Mouse (Mus musculus) adrenal gland, postnatal 10 days (tissue): Measurements from ENCODE around the gene Bean1. TPM values are rescaled to one million over a fixed set of nuclear protein-coding genes. Genes with fewer than 3 reads are reported as not detected.

Experiments
- DNase-seq: peaks from one replicate; pipeline ENCODE4 v3.0.0; 2021; ENCODE audit warnings: mixed read lengths
- total RNA-seq, 2 experiments: library from RNA; stranded (reverse); gene quantifications; 2 replicates each; pipeline ENCODE4 v1.2.3; 2021

Bean1 gene
- total RNA-seq, 2 experiments from 2014 or later = 4.5 to 5.7 TPM

GRCm38 (mm10) chr8:104171050-104171620 is 893 bp downstream of the Bean1 start:
- no peak for DNase-seq

- no peak for DNase-seq
These were observed 2.2 kb downstream of the Bean1 start for GRCm38 (mm10) chr8:104172420-104172819.

- DNase-seq = no peak
These were observed 5.7 kb downstream of the Bean1 start for GRCm38 (mm10) chr8:104175848-104176527.

GRCm38 (mm10) chr8:104177054-104177453 is 6.8 kb downstream of the Bean1 start:
- no peak for DNase-seq

GRCm38 (mm10) chr8:104184905-104185304 is 14.7 kb downstream of the Bean1 start:
- DNase-seq = no peak

DNA sequence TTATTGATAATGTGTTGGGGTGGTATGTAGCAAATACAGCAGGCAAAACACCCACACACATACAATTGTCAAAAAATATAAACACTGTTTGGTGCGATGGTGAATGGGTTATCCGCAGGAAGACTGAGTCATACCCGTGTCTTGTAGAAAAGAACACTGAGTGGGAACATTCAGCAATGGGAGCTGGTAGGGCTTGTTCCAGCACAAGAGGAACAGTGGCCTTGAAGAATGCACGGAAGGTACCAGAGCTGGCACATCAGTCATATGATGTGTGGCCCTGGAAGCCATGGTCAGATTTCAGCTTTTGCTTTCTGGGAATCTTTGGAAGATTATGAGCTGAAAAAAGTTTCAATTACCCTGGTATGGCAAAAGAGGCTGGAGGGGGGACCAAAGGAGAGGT is 16.6 kb downstream of the Bean1 start:
- no peak for DNase-seq

GRCm38 (mm10) chr8:104187622-104188021 is 17.4 kb downstream of the Bean1 start:
- DNase-seq = no peak

- DNase-seq = no peak
These were observed 18.2 kb downstream of the Bean1 start for GRCm38 (mm10) chr8:104188459-104188858.

DNA sequence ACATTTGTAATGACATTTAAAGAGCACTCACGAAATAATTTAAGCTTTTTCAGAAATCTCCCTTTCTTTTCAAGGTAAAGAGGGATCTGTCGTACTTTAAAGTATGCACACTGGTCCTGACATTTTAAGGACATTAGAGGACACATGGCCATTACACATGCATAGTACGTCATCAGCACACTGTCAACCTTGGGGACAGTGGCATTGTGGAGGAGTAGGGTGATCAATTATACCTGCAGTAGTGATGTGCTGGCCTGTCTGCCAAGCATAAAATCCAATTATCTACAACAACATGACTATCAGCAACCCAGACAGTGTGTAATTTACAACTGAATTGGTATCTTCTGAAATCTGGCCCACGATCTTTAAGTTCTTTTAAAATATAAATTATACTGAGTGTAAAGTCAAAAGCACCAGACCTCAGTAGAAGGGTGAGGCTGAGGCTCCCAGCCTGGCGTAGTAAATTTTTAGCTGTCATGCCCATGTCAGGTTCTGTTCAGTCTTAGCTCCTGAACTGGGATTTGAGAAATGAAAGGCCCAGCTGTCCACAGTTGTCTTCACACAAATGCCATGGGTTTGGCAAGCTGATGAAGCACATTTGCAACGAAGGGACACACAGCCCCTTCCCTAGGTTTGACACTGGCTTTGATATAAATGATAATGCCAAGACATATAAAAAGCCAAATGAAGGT is 20.7 kb downstream of the Bean1 start:
- no peak for DNase-seq

- DNase-seq = no peak
These were observed 21.3 kb downstream of the Bean1 start for GRCm38 (mm10) chr8:104191496-104191895.

DNA sequence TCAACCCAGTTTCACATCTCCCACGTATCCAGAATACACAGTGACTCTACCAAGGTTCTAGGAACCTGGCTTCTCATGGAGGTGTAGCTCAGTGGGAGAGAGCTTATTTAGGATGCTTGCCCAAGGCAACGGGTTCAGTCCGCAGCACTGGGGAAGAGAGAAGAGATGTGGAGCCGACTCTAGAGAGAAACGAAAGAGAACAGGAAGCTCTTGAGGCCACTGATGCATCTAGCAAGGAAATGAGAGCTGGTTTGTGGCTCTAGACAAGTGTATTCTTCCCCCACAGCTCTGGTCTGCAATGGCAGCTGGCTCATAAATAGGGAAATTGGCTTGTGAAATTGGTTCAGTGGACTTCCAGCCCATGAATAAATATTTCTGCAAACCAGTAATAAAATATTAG is 29.6 kb downstream of the Bean1 start:
- no peak for DNase-seq

DNA sequence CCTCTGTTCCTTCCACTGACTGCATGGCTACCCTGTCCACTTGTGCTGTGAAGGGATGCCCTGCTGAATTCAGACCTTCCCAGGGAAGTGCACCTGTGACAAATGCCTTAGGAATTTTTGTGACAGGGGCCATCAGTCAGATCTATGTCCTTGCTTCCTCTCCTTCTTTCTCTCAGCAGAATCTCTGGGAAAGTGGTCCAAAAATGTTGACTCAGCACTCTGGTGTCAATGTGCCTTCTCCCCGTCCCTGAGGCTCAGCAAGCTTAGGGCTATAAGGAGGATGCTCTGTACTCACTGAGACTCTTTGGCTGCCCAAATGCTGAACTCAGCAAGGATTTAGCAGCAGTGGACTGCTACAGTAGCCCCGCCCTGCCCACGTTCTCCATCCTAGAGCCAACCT is 31.4 kb downstream of the Bean1 start:
- no peak for DNase-seq

DNA sequence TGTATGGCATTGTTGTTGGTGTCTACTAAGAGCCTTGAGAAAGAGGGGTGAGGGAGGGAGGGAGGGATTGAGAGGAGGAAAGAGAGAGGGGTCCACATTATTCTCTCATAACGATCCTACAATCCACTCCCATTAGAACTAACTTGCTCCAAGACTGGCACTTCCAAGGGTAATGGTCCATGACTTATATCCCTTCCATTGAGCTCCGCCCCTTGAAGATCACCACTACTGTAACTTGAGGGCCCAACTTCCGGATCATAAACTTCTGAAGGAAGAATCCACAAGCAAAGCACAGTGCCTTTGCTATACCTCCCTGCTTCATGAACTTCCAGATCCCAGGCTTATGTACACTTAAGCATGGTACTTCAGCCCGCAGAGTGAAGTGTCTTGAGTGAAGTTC is 32.1 kb downstream of the Bean1 start:
- no peak for DNase-seq

- no peak for DNase-seq
These were observed 35.0 kb downstream of the Bean1 start for GRCm38 (mm10) chr8:104205292-104205691.

DNA sequence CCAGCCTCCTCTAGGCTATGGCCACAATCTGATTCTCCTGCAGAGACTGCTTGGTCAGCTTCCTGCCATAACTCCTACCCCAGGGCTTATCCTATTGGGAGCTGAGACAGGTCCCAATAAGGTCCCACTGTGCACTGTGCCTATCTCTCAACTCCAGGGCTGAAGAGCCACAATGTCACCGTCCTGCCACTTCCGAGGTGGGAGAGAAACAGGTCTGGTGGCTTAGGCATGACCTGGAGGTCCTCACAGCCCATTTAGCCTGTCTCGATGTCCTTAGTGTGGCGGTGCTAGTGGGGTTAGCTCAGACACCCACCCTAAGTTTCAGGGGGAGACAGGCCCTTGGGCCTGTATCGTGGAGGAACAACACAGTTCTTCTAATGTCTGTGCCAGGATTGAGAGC is 47.4 kb downstream of the Bean1 start:
- DNase-seq = no peak

GRCm38 (mm10) chr8:104219079-104219478 is 48.8 kb downstream of the Bean1 start:
- DNase-seq = peak; percentile 71

- peak; percentile 85 for DNase-seq
These were observed 49.6 kb downstream of the Bean1 start for GRCm38 (mm10) chr8:104219806-104220205.

DNA sequence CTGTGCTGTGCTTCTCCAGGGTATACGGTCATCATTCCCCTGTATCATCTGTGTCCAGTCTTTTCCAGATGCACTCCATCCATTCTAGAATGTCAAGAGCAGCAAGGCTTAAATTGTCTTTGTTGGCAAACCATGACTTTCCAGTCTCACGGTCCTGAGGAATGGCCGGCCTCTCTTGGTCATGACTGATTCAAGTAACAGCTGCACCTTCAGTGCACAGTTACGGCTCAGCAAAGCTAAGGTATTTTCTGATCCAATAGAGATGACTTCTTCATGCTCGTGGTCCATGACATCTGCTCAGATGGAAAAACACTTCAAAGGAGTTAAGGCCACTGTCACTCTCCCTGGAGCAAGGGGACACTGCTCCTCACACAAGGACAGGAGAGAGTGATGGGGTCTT is 56.8 kb downstream of the Bean1 start:
- DNase-seq = no peak

DNA sequence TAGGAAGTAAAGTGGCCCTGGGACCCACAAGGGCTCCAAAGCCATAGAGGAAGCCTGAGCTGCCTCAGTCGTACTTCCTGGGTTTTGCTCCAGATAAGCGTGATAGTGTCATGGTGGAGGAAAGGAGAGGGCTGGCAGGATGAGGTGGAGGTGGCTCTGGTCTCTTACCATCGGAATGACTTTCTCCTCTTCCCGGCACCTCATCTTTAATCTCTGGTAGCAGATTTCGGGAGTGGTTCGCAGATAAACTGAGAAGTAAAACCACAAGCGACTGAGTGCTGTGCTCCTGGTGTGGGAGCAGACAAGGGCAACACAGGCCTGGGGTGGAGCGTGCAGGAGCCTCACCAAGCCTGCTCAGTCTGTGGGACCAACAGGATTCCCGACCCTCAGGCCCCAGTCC is 60.1 kb downstream of the Bean1 start:
- no peak for DNase-seq

- DNase-seq = no peak
These were observed 61.8 kb downstream of the Bean1 start for GRCm38 (mm10) chr8:104232039-104232438.

DNA sequence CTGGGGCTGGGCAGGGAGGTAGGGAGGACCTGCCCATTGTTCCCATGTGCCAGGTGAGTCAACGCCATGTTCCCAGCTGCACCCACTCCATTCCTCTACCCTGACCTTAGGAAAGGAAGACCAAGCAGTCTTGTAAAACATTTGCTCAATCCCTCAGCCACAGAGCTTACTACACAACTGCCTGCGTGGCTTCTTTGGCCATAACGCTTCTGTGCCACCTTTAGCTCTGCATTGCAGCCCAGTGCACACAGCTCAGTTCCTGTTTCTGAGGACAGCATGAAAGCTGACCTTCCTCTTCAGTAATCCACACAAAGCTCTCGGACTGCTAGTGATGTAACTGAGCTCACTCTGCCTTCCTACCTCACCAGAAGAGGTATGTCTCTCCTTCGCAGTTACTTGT is 62.7 kb downstream of the Bean1 start:
- no peak for DNase-seq

DNA sequence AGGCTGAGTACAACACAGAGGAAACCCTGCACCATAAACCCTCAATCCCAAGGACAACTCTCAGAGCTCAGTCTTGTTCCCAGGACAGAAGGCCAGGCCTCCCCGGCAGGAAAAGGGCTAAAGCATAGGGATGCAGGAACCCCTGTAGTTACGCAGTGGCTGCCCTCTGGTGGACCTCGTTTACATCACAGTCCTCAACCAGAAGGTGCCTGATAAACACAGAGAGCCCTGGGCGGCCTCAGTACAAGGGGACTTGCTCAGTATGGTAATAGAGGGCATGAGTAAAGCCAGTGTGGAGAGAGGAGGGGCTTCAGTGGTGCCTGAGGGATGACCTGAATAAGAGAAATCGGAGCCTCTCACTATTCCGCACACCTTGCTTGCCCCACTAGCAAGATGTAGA is 64.3 kb downstream of the Bean1 start:
- DNase-seq = peak; percentile 39

GRCm38 (mm10) chr8:104239418-104239861 is 69.2 kb downstream of the Bean1 start:
- DNase-seq = no peak
